Mouse (Mus musculus) macrophage (primary cell): ENCODE measurements at regions not wholly inside any gene's neighbourhood (a gene's known extent, or its start where the extent isn't known, plus 50 kb on each side); places are given as distances from the start of the nearest gene placed in this dataset.
"Not testable (repeated sequence)": the region's sequence is repeated elsewhere in the genome, so short reads cannot be mapped to it uniquely, and the experiment has no call there.

Source experiments
- H3K27ac ChIP-seq: fragments of 350-480 bp; formaldehyde crosslinking; 2 replicates; pipeline ENCODE4 v1.9.0; 2021
- H3K36me3 ChIP-seq: fragments of 350-480 bp; formaldehyde crosslinking; 2 replicates; pipeline ENCODE4 v1.9.0; 2021; ENCODE audit errors: inconsistent target
- H3K4me3 ChIP-seq: fragments of 350-480 bp; formaldehyde crosslinking; 2 replicates; pipeline ENCODE4 v1.9.0; 2021; ENCODE audit errors: inconsistent target
- H3K79me2 ChIP-seq: fragments of 350-480 bp; formaldehyde crosslinking; 2 replicates; pipeline ENCODE4 v1.9.0; 2021; ENCODE audit errors: inconsistent target
- WGBS: methylation state at CpG from one replicate; pipeline ENCODE4 v1.1.7; 2026; ENCODE audit warnings: inconsistent platforms; ENCODE audit not compliant: missing documents; 5-methylcytosine and 5-hydroxymethylcytosine counted together

DNA sequence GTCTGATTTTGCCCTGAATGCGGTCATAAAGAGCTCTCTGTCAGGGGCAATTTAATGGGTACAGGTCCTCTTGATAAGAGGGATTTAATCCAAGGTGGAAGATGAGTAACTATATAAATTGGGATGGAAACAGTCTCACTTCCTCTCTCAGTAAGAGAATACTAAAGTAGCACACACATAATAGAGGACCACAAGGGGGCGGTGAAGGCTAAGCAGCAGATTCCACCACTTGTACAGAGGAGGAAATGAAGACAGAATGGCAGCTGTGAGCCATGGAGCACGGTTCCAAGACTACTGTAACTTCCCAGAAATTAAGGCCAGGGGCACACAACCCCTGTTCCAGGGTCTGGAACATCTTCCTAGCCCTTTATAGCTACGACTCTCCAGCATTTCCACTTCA lies 262.6 kb upstream of the Ywhaq start:
- 20% methylated on average over 1 of the region's 4 CpGs for WGBS
- H3K27ac ChIP-seq, H3K4me3 ChIP-seq, H3K79me2 ChIP-seq, H3K36me3 ChIP-seq: not testable (repeated sequence)

- H3K4me3 ChIP-seq, H3K36me3 ChIP-seq, H3K79me2 ChIP-seq, H3K27ac ChIP-seq: not testable (repeated sequence)
- 89% methylated on average over 8 of the region's 8 CpGs for WGBS
These were observed 231.9 kb upstream of the Ywhaq start for GRCm38 (mm10) chr12:21649381-21649780.

- H3K79me2 ChIP-seq, H3K27ac ChIP-seq, H3K4me3 ChIP-seq, H3K36me3 ChIP-seq: not testable (repeated sequence)
- 16% methylated on average over 2 of the region's 2 CpGs for WGBS
These were observed 196.3 kb upstream of the Ywhaq start for GRCm38 (mm10) chr12:21613781-21614180.

- H3K79me2 ChIP-seq: no peaks in the 10 kb centered on the region
- WGBS: 74% methylated on average over 7 of the region's 7 CpGs
- no peaks in the 10 kb centered on the region for H3K36me3 ChIP-seq
- H3K4me3 ChIP-seq: no peak overlapping the region
- H3K27ac ChIP-seq: no peak overlapping the region
These were observed 151.1 kb upstream of the Ywhaq start for GRCm38 (mm10) chr12:21568415-21569040.

DNA sequence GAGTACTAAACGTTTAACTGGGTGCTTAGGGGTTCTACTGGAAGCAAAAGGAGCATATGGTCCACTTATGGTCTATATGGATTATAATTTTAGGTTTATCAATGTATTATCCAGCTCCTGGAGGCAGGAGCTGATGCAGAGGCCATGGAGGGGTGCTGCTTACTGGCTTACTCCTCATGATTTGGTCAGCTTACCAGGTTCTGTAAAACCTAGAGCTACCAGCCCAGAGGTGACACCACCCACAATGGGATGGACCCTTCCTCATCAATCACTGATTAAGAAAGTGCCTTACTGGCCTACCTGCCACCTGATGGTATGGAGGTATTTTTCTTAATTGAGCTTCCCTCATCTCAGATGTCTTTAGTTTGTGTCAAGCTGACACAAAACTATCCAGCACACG lies 126.5 kb upstream of the Ywhaq start:
- H3K79me2 ChIP-seq, H3K4me3 ChIP-seq, H3K27ac ChIP-seq, H3K36me3 ChIP-seq: not testable (repeated sequence)
- no CpG with 5 or more reads among the region's 2 CpGs for WGBS

- WGBS: 3% methylated on average over 22 of the region's 34 CpGs
These were observed 125.9 kb upstream of the Ywhaq start for GRCm38 (mm10) chr12:21543153-21543894.

DNA sequence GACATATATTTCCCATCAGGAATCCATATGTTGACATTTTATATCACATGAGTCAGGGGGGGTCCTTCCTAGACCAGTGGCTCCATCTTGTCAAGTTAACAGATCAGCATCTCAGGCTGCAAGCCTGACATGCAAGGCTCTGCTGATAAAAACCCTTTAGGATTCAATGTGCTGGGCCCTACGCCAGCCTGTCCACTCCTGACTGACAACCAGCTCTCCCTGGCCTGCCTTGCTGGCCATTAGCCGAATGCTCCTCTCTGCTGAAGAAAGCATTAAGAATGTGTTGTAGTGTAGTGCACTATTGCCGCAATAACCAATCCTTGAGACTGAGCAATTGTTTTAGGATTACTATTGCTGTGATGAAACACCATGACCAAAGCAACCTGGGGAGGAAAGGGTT lies 114.3 kb upstream of the Ywhaq start:
- WGBS: 90% methylated on average over 3 of the region's 3 CpGs
- H3K4me3 ChIP-seq: no peak overlapping the region
- no peak overlapping the region for H3K27ac ChIP-seq
- H3K79me2 ChIP-seq: no peaks in the 10 kb centered on the region
- H3K36me3 ChIP-seq: no peaks in the 10 kb centered on the region

More at GRCm38 (mm10) chr12:21543153-21543894, 125.9 kb upstream of the Ywhaq start:
- not testable (repeated sequence) for H3K27ac ChIP-seq, H3K36me3 ChIP-seq, H3K79me2 ChIP-seq
- H3K4me3 ChIP-seq: peak overlapping the region; percentile 25

- H3K36me3 ChIP-seq, H3K27ac ChIP-seq, H3K4me3 ChIP-seq, H3K79me2 ChIP-seq: not testable (repeated sequence)
- 91% methylated on average over 3 of the region's 3 CpGs for WGBS
These were observed 111.9 kb upstream of the Ywhaq start for GRCm38 (mm10) chr12:21529367-21529766.

DNA sequence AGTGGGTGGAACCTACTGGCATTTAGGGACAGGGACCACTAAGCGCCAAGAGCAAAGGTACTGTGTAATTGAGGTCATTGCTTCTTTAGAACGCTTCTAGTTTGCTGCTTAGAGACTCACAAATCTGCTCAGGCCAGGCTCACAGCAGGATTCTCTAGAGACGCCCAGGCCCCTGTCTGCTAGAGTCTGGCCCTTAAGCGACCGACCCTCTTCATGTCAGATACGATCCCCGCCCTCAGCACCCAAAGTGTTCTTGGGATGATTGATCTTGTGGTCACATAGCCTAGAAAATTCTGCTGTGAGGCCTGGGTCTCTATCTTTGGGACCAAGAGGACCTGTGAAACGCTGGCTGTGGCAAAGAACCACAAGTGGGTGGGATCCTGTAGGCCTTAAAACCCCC lies 109.9 kb upstream of the Ywhaq start:
- not testable (repeated sequence) for H3K4me3 ChIP-seq, H3K36me3 ChIP-seq, H3K79me2 ChIP-seq, H3K27ac ChIP-seq
- 87% methylated on average over 6 of the region's 8 CpGs for WGBS

DNA sequence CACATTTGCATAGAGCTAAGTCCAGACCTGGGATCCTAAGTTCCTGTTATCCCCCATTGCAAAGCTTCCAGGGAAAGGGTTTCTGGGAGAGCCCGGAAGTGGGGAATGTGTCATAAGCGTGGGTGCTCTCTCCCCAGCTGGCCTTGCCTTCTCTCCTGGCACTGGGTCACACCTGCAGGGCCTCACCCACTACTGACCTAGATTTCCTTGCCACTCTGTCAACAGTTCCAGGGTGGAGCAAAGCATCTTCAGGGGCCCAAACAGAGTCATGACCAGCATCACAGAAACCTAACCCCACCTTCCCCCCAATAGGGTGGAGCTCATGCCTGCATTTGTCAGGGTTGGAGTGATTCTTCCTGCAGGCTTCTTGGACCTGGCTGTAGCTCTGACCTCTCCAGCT lies 109.5 kb upstream of the Ywhaq start:
- WGBS: no CpG with 5 or more reads among the region's 2 CpGs
- H3K4me3 ChIP-seq, H3K79me2 ChIP-seq, H3K36me3 ChIP-seq, H3K27ac ChIP-seq: not testable (repeated sequence)

GRCm38 (mm10) chr12:21525567-21525966 lies 108.1 kb upstream of the Ywhaq start:
- whole genome bisulfite sequencing: 66% methylated on average over 4 of the region's 6 CpGs
- not testable (repeated sequence) for H3K36me3 ChIP-seq

DNA sequence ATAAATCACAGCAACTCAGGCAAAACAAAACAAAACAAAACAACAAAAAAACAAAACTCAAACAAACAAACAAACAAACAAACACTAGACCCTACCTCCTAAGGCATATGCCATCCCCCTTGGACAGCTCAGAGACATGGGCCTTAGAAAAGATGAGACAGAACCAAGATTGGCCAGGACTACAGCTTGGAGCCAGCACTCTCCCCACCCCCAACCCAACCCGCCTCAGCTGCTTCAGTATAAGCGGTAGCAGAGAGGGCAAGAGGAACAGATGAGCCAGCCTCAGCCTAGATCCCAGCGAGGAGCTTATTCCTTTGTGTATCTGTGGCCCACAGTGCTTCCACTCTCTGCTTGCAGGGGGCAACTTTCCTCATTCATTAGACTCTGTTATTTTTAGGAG lies 105.2 kb upstream of the Ywhaq start:
- no peak overlapping the region for H3K27ac ChIP-seq
- H3K36me3 ChIP-seq: no peaks in the 10 kb centered on the region
- H3K4me3 ChIP-seq: no peak overlapping the region
- H3K79me2 ChIP-seq: no peaks in the 10 kb centered on the region
- 61% methylated on average over 3 of the region's 3 CpGs for WGBS

More at GRCm38 (mm10) chr12:21525567-21525966, 108.1 kb upstream of the Ywhaq start:
- not testable (repeated sequence) for H3K27ac ChIP-seq, H3K4me3 ChIP-seq, H3K79me2 ChIP-seq

GRCm38 (mm10) chr12:21519058-21519457 lies 101.6 kb upstream of the Ywhaq start:
- Histone ChIP-seq H3K79me2 (no peaks in the 10 kb centered on the region), H3K4me3 (no peak overlapping the region), H3K27ac (no peak overlapping the region), H3K36me3 (no peaks in the 10 kb centered on the region)
- 60% methylated on average over 3 of the region's 3 CpGs for WGBS

DNA sequence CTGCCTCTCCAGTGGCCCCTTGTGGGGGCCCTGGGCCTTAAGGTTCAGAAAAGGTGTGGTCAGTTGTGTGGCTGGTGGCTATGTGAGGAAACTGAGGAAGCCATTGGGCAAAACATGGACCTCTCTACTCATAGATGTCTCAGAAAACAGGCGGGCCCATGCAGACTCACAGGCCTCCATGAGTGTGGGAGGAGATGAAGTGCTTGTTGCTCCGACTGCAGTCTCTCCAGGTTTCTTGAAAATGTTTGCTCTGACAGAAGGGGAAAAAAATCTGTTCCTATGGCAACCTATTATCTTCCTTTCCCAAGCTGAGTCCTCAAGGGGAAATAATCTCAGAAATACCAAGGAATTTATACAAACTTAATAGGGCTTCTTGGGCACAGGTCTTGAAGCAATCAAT lies 95.3 kb upstream of the Ywhaq start:
- 81% methylated on average over 2 of the region's 2 CpGs for WGBS
- Histone ChIP-seq H3K36me3 (no peaks in the 10 kb centered on the region), H3K27ac (no peak overlapping the region), H3K4me3 (no peak overlapping the region), H3K79me2 (no peaks in the 10 kb centered on the region)

DNA sequence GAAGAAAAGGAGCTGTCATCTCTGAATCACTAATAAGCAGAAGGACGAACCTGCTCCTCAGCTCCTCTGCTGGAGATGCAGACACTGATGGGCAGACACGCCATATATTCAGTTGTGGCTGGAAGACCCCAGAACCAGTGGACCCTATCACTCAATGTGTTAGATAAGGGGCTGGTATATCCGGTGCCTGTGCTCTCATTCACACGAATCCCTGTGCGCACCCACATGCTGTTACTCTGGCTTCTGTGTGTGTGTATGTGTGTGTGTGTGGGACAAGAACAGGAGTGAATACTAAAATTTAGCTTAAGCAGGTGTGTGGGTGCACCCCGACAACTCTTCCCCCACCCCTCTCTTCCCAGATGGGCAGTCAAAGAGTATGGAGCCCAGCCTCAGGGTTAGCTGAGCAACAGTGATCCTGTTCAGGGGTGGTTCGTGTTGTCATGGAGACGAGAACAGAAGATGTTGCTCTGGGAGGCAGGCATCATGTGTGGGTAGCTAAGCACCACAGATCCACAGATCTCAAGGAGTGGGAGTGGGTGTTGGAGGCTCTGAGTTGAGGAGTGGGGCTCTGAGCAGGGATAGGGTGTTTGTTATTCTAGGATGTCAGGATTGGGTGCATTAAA lies 93.7 kb upstream of the Ywhaq start:
- WGBS: 85% methylated on average over 8 of the region's 8 CpGs
- Histone ChIP-seq H3K36me3 (no peaks in the 10 kb centered on the region), H3K27ac (no peak overlapping the region), H3K79me2 (no peaks in the 10 kb centered on the region), H3K4me3 (no peak overlapping the region)
